Mouse (Mus musculus) myocyte (in vitro differentiated cells): ENCODE data around the gene Rai1. TPM values are rescaled to one million over a fixed set of nuclear protein-coding genes. Genes with fewer than 3 reads are reported as not detected.
A peak's percentile ranks its signal among the peaks of the same experiment; 100 is the strongest.

Source experiments
- H3K27me3 ChIP-seq: one replicate; pipeline ENCODE4 v1.6.1; 2011; ENCODE audit not compliant: control insufficient read depth, insufficient read depth, insufficient read length
- H3K36me3 ChIP-seq: one replicate; pipeline ENCODE4 v1.6.1; 2011; ENCODE audit not compliant: control insufficient read depth, insufficient read depth
- H3K4me2 ChIP-seq: one replicate; pipeline ENCODE4 v1.6.1; 2011; ENCODE audit warnings: low read depth, control low read depth
- H3K4me3 ChIP-seq: one replicate; pipeline ENCODE4 v1.5.1; 2011; ENCODE audit warnings: mild to moderate bottlenecking, control low read depth, moderate library complexity
- H3K79me2 ChIP-seq: one replicate; pipeline ENCODE4 v1.6.1; 2011; ENCODE audit not compliant: control insufficient read depth, insufficient read depth
- H3ac ChIP-seq: one replicate; pipeline ENCODE4 v1.6.1; 2011; ENCODE audit not compliant: control insufficient read depth, insufficient read length
- CEBPB ChIP-seq: IDR thresholded peaks from 2 replicates; pipeline ENCODE4 v1.6.1; 2011; ENCODE audit warnings: mild to moderate bottlenecking, moderate library complexity; ENCODE audit not compliant: poor library complexity, insufficient read depth, severe bottlenecking
- E2F4 ChIP-seq: IDR thresholded peaks from one replicate; pipeline ENCODE4 v1.6.1; 2011; ENCODE audit warnings: mild to moderate bottlenecking, control low read depth, moderate library complexity; ENCODE audit not compliant: insufficient read depth
- MAX ChIP-seq: IDR thresholded peaks from one replicate; pipeline ENCODE4 v1.6.1; 2011; ENCODE audit warnings: low read depth, mild to moderate bottlenecking, control low read depth
- MYOD1 ChIP-seq, 3 experiments: IDR thresholded peaks; one replicate each; pipeline ENCODE4 v1.6.1; 2011; ENCODE audit warnings: control low read depth in 2 of 3, low read depth in 2 of 3, mild to moderate bottlenecking in 2 of 3, moderate library complexity in 1 of 3; ENCODE audit not compliant: insufficient read length in 2 of 3, control insufficient read depth in 1 of 3
- MYOG ChIP-seq, 3 experiments: IDR thresholded peaks; one replicate each; pipeline ENCODE4 v1.6.1; 2011; ENCODE audit warnings: control low read depth in 2 of 3, low read depth in 2 of 3, mild to moderate bottlenecking in 2 of 3; ENCODE audit not compliant: insufficient read length in 2 of 3, control insufficient read depth in 1 of 3, insufficient read depth in 1 of 3
- POLR2A ChIP-seq: IDR thresholded peaks from one replicate; pipeline ENCODE4 v1.6.1; 2011; ENCODE audit warnings: low read depth, mild to moderate bottlenecking, control low read depth, moderate library complexity; ENCODE audit not compliant: insufficient read length
- POLR2AphosphoS2 ChIP-seq: IDR thresholded peaks from one replicate; pipeline ENCODE4 v1.6.1; 2011; ENCODE audit warnings: low read depth, control low read depth; ENCODE audit not compliant: insufficient read length
- REST ChIP-seq: IDR thresholded peaks from one replicate; pipeline ENCODE4 v1.6.1; 2011; ENCODE audit warnings: mild to moderate bottlenecking, control low read depth, moderate library complexity; ENCODE audit not compliant: insufficient read depth, insufficient read length
- SRF ChIP-seq: IDR thresholded peaks from one replicate; pipeline ENCODE4 v1.6.1; 2011; ENCODE audit warnings: low read depth; ENCODE audit not compliant: control insufficient read depth, insufficient read length
- TCF12 ChIP-seq: IDR thresholded peaks from one replicate; pipeline ENCODE4 v1.6.1; 2011; ENCODE audit warnings: mild to moderate bottlenecking, control low read depth; ENCODE audit not compliant: poor library complexity, insufficient read depth, severe bottlenecking
- TCF3 ChIP-seq: IDR thresholded peaks from one replicate; pipeline ENCODE4 v1.6.1; 2011; ENCODE audit warnings: low read depth, control low read depth; ENCODE audit not compliant: insufficient read length
- USF1 ChIP-seq: IDR thresholded peaks from one replicate; pipeline ENCODE4 v1.6.1; 2011; ENCODE audit warnings: low read depth, mild to moderate bottlenecking, control low read depth, moderate library complexity
- polyA plus RNA-seq: library from polyadenylated mRNA; unstranded; fragments of >200 nt; fragmentation: generic; extraction: Trizol; gene quantifications from one replicate; pipeline ENCODE4 v1.2.1, GENCODE M21; 2012; ENCODE audit warnings: missing spikeins

The Rai1 gene
- polyA plus RNA-seq, 1 experiment = 26.0 TPM

DNA sequence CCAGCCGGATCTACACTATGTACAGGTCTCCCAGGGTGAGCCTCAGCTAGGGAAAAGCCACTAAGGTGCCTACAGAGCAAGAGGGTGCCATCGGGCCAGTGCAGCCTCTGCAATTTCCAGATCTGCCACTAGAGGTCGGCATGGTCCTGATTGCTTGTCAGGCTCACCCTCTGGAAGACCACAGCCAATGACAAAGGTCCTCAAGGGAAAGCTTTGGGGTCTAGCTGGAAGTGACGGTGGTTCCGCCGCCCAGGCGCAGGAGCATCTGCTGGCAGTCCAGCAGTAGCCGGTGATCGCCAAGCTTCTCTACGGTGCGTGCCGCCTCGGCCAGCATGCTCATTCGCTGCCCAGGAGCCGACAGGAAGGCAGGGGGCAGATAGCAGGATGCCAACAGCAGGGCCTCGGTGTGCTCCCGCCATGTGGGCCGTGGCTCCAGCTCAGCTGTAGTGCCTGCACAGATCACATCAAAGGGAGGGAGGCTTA, 94.9 kb downstream of the Rai1 start:
- Histone ChIP-seq H3K4me3 (no peak overlapping the region), H3ac (no peak overlapping the region), H3K4me2 (no peak overlapping the region), H3K79me2 (peaks cover 3% of the 10 kb centered on the region), H3K36me3 (peaks cover 10% of the 10 kb centered on the region), H3K27me3 (no peaks in the 10 kb centered on the region)
- TF ChIP-seq POLR2AphosphoS2 (peak; percentile 84), TCF12 (no peak), CEBPB (no peak), POLR2A (no peak)

GRCm38 (mm10) chr11:60200384-60200783, 95.6 kb downstream of the Rai1 start:
- Histone ChIP-seq H3K36me3 (peaks cover 14% of the 10 kb centered on the region), H3K4me2 (no peak overlapping the region), H3K79me2 (peaks cover 3% of the 10 kb centered on the region), H3K27me3 (no peaks in the 10 kb centered on the region), H3K4me3 (no peak overlapping the region), H3ac (no peak overlapping the region)
- TF ChIP-seq USF1 = no peak
- no peak for TF ChIP-seq TCF3
- TF ChIP-seq SRF = no peak
- no peak for TF ChIP-seq MYOG (IDR thresholded peaks at IDR 0.05; ENCODE audit: control insufficient read depth in 1 of 3, insufficient read depth in 1 of 3, insufficient read length in 2 of 3, low read depth in 2 of 3)
- TF ChIP-seq CEBPB = no peak
- no peak for TF ChIP-seq POLR2AphosphoS2
- TF ChIP-seq MYOD1 (IDR thresholded peaks at IDR 0.05; ENCODE audit: control insufficient read depth in 1 of 3, insufficient read length in 2 of 3, low read depth in 2 of 3) = no peak
- no peak for TF ChIP-seq E2F4
- no peak for TF ChIP-seq REST
- no peak for TF ChIP-seq POLR2A
- no peak for TF ChIP-seq MAX

DNA sequence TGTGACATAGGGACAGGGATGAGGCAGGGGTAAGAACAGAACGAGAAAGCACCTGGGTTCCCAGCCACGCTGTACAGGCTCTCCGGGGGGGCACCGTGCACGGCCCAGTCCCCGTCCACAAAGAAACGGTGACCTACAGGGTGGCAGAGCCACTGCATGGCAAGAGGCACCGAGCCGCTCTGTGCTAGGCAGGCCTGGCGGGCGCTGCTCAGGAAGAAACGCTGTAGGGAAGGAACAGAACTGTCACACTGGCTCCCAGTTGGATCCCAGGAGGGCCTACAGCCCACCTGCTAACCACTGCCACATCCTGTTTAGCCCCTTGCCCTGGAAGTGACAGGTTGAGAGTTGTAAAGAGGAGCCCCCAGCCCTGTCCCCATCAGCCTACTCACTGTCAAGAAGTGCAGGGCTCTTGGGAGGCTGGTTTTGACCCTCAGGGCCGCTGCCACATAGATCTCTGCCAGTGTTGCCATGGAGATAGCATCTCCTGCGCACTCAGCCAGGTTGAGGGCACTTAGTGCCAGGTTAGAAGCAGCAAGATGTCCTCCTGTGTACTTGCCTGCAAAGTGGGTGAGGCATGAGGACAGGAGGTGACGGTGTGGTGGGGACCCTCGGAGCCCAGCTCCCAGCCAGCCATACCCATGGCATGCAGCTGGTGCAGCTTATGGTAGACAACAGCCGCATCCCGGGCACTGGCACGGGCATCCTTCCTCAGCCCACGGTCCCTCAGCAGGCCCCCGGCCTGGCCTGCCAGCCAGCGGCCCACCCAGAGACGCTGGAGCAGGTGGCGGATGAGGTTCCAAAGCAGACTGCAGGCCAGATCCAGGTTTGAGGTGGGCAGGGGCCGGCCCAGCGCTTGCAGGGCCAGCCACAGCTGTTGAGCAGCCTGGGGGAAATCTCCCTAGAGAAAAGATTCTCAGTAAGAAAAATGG, 98.2 kb downstream of the Rai1 start:
- Histone ChIP-seq H3K4me3 (no peak overlapping the region), H3K27me3 (no peaks in the 10 kb centered on the region), H3K4me2 (no peak overlapping the region), H3K79me2 (peaks cover 13% of the 10 kb centered on the region), H3K36me3 (peaks cover 19% of the 10 kb centered on the region), H3ac (no peak overlapping the region)
- TF ChIP-seq SRF (no peak), TCF3 (no peak), POLR2A (peak; percentile 28), POLR2AphosphoS2 (peak; percentile 64), TCF12 (no peak)

- TF ChIP-seq POLR2A (no peak), POLR2AphosphoS2 (peak; percentile 38), MYOG (IDR thresholded peaks at IDR 0.05; ENCODE audit: control insufficient read depth in 1 of 3, insufficient read depth in 1 of 3, insufficient read length in 2 of 3, low read depth in 2 of 3) (no peak)
- H3K4me3 ChIP-seq = no peak overlapping the region
- H3K36me3 ChIP-seq = peaks cover 23% of the 10 kb centered on the region
- H3K79me2 ChIP-seq = peaks cover 33% of the 10 kb centered on the region
- H3ac ChIP-seq = no peak overlapping the region
- H3K27me3 ChIP-seq = no peaks in the 10 kb centered on the region
- H3K4me2 ChIP-seq = no peak overlapping the region
Observed at GRCm38 (mm10) chr11:60205026-60205425, 100.2 kb downstream of the Rai1 start.

GRCm38 (mm10) chr11:60206207-60206606, 101.4 kb downstream of the Rai1 start:
- TF ChIP-seq USF1 (no peak), MAX (no peak), TCF12 (no peak), SRF (no peak), MYOG (IDR thresholded peaks at IDR 0.05; ENCODE audit: control insufficient read depth in 1 of 3, insufficient read depth in 1 of 3, insufficient read length in 2 of 3, low read depth in 2 of 3) (no peak), CEBPB (no peak), POLR2A (peak; percentile 36), TCF3 (no peak), E2F4 (no peak)
- no peak overlapping the region for H3ac ChIP-seq
- peaks cover 23% of the 10 kb centered on the region for H3K36me3 ChIP-seq
- H3K4me3 ChIP-seq = no peak overlapping the region
- no peak overlapping the region for H3K4me2 ChIP-seq
- no peaks in the 10 kb centered on the region for H3K27me3 ChIP-seq
- peaks cover 43% of the 10 kb centered on the region for H3K79me2 ChIP-seq
